Mouse (Mus musculus): Measurements from ENCODE around the gene Kcnk3.

DNA sequence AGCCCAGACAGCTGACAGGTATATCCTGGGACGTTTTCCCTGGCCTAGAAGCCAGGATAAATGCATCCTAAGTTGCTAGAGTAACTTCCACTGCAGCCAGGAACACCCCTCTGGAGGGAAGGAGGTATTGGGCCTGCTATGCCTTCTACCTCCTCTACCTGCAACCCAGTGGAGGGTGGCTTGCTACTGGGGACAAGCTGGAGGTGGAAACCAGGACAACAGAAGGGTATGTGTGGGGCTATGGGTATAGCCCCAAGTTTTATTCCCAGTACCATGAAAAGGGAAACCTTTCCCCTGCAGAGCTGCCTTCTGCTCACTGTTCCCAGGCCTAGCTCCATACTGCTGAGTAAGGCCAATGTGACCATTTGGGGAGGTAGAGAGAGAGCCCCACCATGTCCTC, 36.3 kb downstream of the Kcnk3 start:
- TF ChIP-seq CTCF (IDR thresholded peaks at IDR 0.05; ENCODE audit: insufficient read depth, low read length) (no peak), POLR2A (IDR thresholded peaks at IDR 0.05; ENCODE audit: borderline replicate concordance, extremely low read depth, low read depth, low read length) (no peak)

All from lung, adult 2 months (tissue).